Mouse (Mus musculus): ENCODE data around the gene Med7. TPM values are rescaled to one million over a fixed set of nuclear protein-coding genes. Genes with fewer than 3 reads are reported as not detected.

The Med7 gene
- polyA plus RNA-seq, 1 experiment from 2014 or later = 58.8 TPM

- no peak overlapping the region for H3K27ac ChIP-seq (ENCODE audit: low read length)
- no peaks in the 10 kb centered on the region for H3K4me1 ChIP-seq (ENCODE audit: control insufficient read depth, insufficient read depth, low read length)
- no peak overlapping the region for H3K4me3 ChIP-seq (ENCODE audit: low read depth, low read length)
- no peaks in the 10 kb centered on the region for H3K27me3 ChIP-seq (ENCODE audit: control insufficient read depth, insufficient read depth, low read depth, low read length)
- no peak overlapping the region for H3K4me2 ChIP-seq (ENCODE audit: low read length)
- no peak overlapping the region for H3K9ac ChIP-seq (ENCODE audit: low read depth, low read length)
- H3K9me3 ChIP-seq (replicated peaks; ENCODE audit: control insufficient read depth, low read length, poor library complexity, severe bottlenecking) = no peaks in the 10 kb centered on the region
- H3K36me3 ChIP-seq (ENCODE audit: control insufficient read depth, insufficient read depth, low read length) = no peaks in the 10 kb centered on the region
- no peak for ATAC-seq
- 72% methylated on average over 5 of the region's 5 CpGs for WGBS
Measured at GRCm38 (mm10) chr11:46461931-46462330, 25.2 kb downstream of the Med7 start.

- H3K9ac ChIP-seq (ENCODE audit: low read depth, low read length) = no peak overlapping the region
- H3K4me3 ChIP-seq (ENCODE audit: low read depth, low read length) = no peak overlapping the region
- H3K4me1 ChIP-seq (ENCODE audit: control insufficient read depth, insufficient read depth, low read length) = no peaks in the 10 kb centered on the region
- no peak for ATAC-seq
- no peaks in the 10 kb centered on the region for H3K9me3 ChIP-seq (replicated peaks; ENCODE audit: control insufficient read depth, low read length, poor library complexity, severe bottlenecking)
- WGBS = 91% methylated on average over 2 of the region's 2 CpGs
- H3K36me3 ChIP-seq (ENCODE audit: control insufficient read depth, insufficient read depth, low read length) = no peaks in the 10 kb centered on the region
- H3K27ac ChIP-seq (ENCODE audit: low read length) = no peak overlapping the region
- no peak overlapping the region for H3K4me2 ChIP-seq (ENCODE audit: low read length)
- no peaks in the 10 kb centered on the region for H3K27me3 ChIP-seq (ENCODE audit: control insufficient read depth, insufficient read depth, low read depth, low read length)
Measured at GRCm38 (mm10) chr11:46466878-46467277, 30.2 kb downstream of the Med7 start.

- no peaks in the 10 kb centered on the region for H3K36me3 ChIP-seq (ENCODE audit: control insufficient read depth, insufficient read depth, low read length)
- no peak overlapping the region for H3K4me2 ChIP-seq (ENCODE audit: low read length)
- no peaks in the 10 kb centered on the region; the same call in 1 of the 2 replicates for H3K9me3 ChIP-seq (replicated peaks; ENCODE audit: control insufficient read depth, low read length, poor library complexity, severe bottlenecking)
- H3K4me1 ChIP-seq (ENCODE audit: control insufficient read depth, insufficient read depth, low read length) = no peaks in the 10 kb centered on the region
- no peaks in the 10 kb centered on the region for H3K27me3 ChIP-seq (ENCODE audit: control insufficient read depth, insufficient read depth, low read depth, low read length)
- H3K9ac ChIP-seq (ENCODE audit: low read depth, low read length) = no peak overlapping the region
- ATAC-seq = no peak
- 96% methylated on average over 4 of the region's 4 CpGs for WGBS
- H3K27ac ChIP-seq (ENCODE audit: low read length) = no peak overlapping the region
- no peak overlapping the region for H3K4me3 ChIP-seq (ENCODE audit: low read depth, low read length)
Measured at GRCm38 (mm10) chr11:46474220-46474619, 37.5 kb downstream of the Med7 start.

- no peaks in the 10 kb centered on the region for H3K36me3 ChIP-seq (ENCODE audit: control insufficient read depth, insufficient read depth, low read length)
- no peaks in the 10 kb centered on the region; the same call in 1 of the 2 replicates for H3K9me3 ChIP-seq (replicated peaks; ENCODE audit: control insufficient read depth, low read length, poor library complexity, severe bottlenecking)
- no peak for ATAC-seq
- no peak overlapping the region for H3K4me2 ChIP-seq (ENCODE audit: low read length)
- no peak overlapping the region for H3K9ac ChIP-seq (ENCODE audit: low read depth, low read length)
- H3K27ac ChIP-seq (ENCODE audit: low read length) = no peak overlapping the region
- H3K4me3 ChIP-seq (ENCODE audit: low read depth, low read length) = no peak overlapping the region
- no peaks in the 10 kb centered on the region for H3K4me1 ChIP-seq (ENCODE audit: control insufficient read depth, insufficient read depth, low read length)
- WGBS = 83% methylated on average over 9 of the region's 9 CpGs
- no peaks in the 10 kb centered on the region for H3K27me3 ChIP-seq (ENCODE audit: control insufficient read depth, insufficient read depth, low read depth, low read length)
Measured at GRCm38 (mm10) chr11:46479311-46479710, 42.6 kb downstream of the Med7 start.

GRCm38 (mm10) chr11:46480517-46480916 lies 43.8 kb downstream of the Med7 start:
- no peaks in the 10 kb centered on the region for H3K9me3 ChIP-seq (replicated peaks; ENCODE audit: control insufficient read depth, low read length, poor library complexity, severe bottlenecking)
- H3K4me1 ChIP-seq (ENCODE audit: control insufficient read depth, insufficient read depth, low read length) = no peaks in the 10 kb centered on the region
- no peak overlapping the region for H3K4me2 ChIP-seq (ENCODE audit: low read length)
- no peaks in the 10 kb centered on the region for H3K27me3 ChIP-seq (ENCODE audit: control insufficient read depth, insufficient read depth, low read depth, low read length)
- H3K9ac ChIP-seq (ENCODE audit: low read depth, low read length) = no peak overlapping the region
- H3K36me3 ChIP-seq (ENCODE audit: control insufficient read depth, insufficient read depth, low read length) = no peaks in the 10 kb centered on the region
- no peak overlapping the region for H3K27ac ChIP-seq (ENCODE audit: low read length)
- no peak for ATAC-seq
- H3K4me3 ChIP-seq (ENCODE audit: low read depth, low read length) = no peak overlapping the region
- 85% methylated on average over 7 of the region's 7 CpGs for WGBS

- Histone ChIP-seq H3K4me3 (ENCODE audit: low read depth, low read length) (no peak overlapping the region), H3K27ac (ENCODE audit: low read length) (no peak overlapping the region), H3K36me3 (ENCODE audit: control insufficient read depth, insufficient read depth, low read length) (no peaks in the 10 kb centered on the region), H3K9ac (ENCODE audit: low read depth, low read length) (no peak overlapping the region), H3K4me1 (ENCODE audit: control insufficient read depth, insufficient read depth, low read length) (no peaks in the 10 kb centered on the region), H3K4me2 (ENCODE audit: low read length) (no peak overlapping the region), H3K27me3 (ENCODE audit: control insufficient read depth, insufficient read depth, low read depth, low read length) (no peaks in the 10 kb centered on the region), H3K9me3 (replicated peaks; ENCODE audit: control insufficient read depth, low read length, poor library complexity, severe bottlenecking) (no peaks in the 10 kb centered on the region)
- ATAC-seq = no peak
- 5% methylated on average over 1 of the region's 1 CpGs for WGBS
Measured at GRCm38 (mm10) chr11:46488231-46488630, 51.5 kb downstream of the Med7 start.

- Histone ChIP-seq H3K36me3 (ENCODE audit: control insufficient read depth, insufficient read depth, low read length) (no peaks in the 10 kb centered on the region), H3K9ac (ENCODE audit: low read depth, low read length) (no peak overlapping the region), H3K4me2 (ENCODE audit: low read length) (no peak overlapping the region), H3K9me3 (replicated peaks; ENCODE audit: control insufficient read depth, low read length, poor library complexity, severe bottlenecking) (no peaks in the 10 kb centered on the region), H3K27ac (ENCODE audit: low read length) (no peak overlapping the region), H3K4me3 (ENCODE audit: low read depth, low read length) (no peak overlapping the region), H3K4me1 (ENCODE audit: control insufficient read depth, insufficient read depth, low read length) (no peaks in the 10 kb centered on the region), H3K27me3 (ENCODE audit: control insufficient read depth, insufficient read depth, low read depth, low read length) (no peaks in the 10 kb centered on the region)
- WGBS = 87% methylated on average over 2 of the region's 2 CpGs
- no peak for ATAC-seq
Measured at GRCm38 (mm10) chr11:46488650-46489049, 51.9 kb downstream of the Med7 start.

Other genes with a start within 250 kb of the Med7 start
- 9.9 and 12.5 TPM in 2 replicates for gene Fndc9, start 201.4 kb upstream of the Med7 start, polyA plus RNA-seq (2015; fragmentation: Nextera tagmentation; extraction: Ambion mirVana)
- gene Cyfip2, start 124.1 kb upstream of the Med7 start, polyA plus RNA-seq (2015; fragmentation: Nextera tagmentation; extraction: Ambion mirVana) = 98.9 and 103 TPM in 2 replicates
- gene Itk, start 47.4 kb upstream of the Med7 start, polyA plus RNA-seq (2015; fragmentation: Nextera tagmentation; extraction: Ambion mirVana) = not detected in 2 replicates
- gene Fam71b, start 40.4 kb upstream of the Med7 start, polyA plus RNA-seq (2015; fragmentation: Nextera tagmentation; extraction: Ambion mirVana) = not detected in 2 replicates
- gene Havcr2, start 18.0 kb downstream of the Med7 start, polyA plus RNA-seq (2015; fragmentation: Nextera tagmentation; extraction: Ambion mirVana) = 0.06 and 0.20 TPM in 2 replicates
- gene Gm12169, start 87.3 kb downstream of the Med7 start, polyA plus RNA-seq (2015; fragmentation: Nextera tagmentation; extraction: Ambion mirVana) = not detected in 2 replicates
- not detected in 2 replicates for gene BC053393, start 134.6 kb downstream of the Med7 start, polyA plus RNA-seq (2015; fragmentation: Nextera tagmentation; extraction: Ambion mirVana)
- gene Dppa1, start 192.3 kb downstream of the Med7 start, polyA plus RNA-seq (2015; fragmentation: Nextera tagmentation; extraction: Ambion mirVana) = not detected in 2 replicates

Measured in midbrain, embryonic 16.5 days (tissue).